Mouse (Mus musculus) gastrocnemius, postnatal 4 days (tissue): Measurements from ENCODE around the gene Shank2. TPM values are rescaled to one million over a fixed set of nuclear protein-coding genes. Genes with fewer than 3 reads are reported as not detected.

Source experiments
- DNase-seq, 2 experiments: peaks; one replicate each; pipeline ENCODE4 v3.0.0; 2021 to 2022; ENCODE audit warnings: low spot score in 2 of 2, mixed read lengths in 2 of 2
- total RNA-seq, 2 experiments: library from RNA; stranded (reverse); gene quantifications; 2 replicates each; pipeline ENCODE4 v1.2.3; 2021

Gene Shank2
- total RNA-seq, 2 experiments from 2014 or later: 0.52 to 0.88 TPM

- DNase-seq: no peak
These were observed 100.7 kb downstream of the Shank2 start for GRCm38 (mm10) chr7:144102222-144102980.

GRCm38 (mm10) chr7:144105952-144106351 lies 104.2 kb downstream of the Shank2 start:
- no peak for DNase-seq

- DNase-seq: no peak
These were observed 104.8 kb downstream of the Shank2 start for GRCm38 (mm10) chr7:144106352-144107011.

GRCm38 (mm10) chr7:144108141-144108540 lies 106.4 kb downstream of the Shank2 start:
- no peak for DNase-seq

GRCm38 (mm10) chr7:144111026-144111604 lies 109.4 kb downstream of the Shank2 start:
- DNase-seq: no peak

- DNase-seq: no peak
These were observed 110.3 kb downstream of the Shank2 start for GRCm38 (mm10) chr7:144111981-144112380.

GRCm38 (mm10) chr7:144114230-144114629 lies 112.5 kb downstream of the Shank2 start:
- DNase-seq: no peak

- DNase-seq: no peak
These were observed 117.8 kb downstream of the Shank2 start for GRCm38 (mm10) chr7:144119562-144119961.

GRCm38 (mm10) chr7:144132699-144133387 lies 131.1 kb downstream of the Shank2 start:
- DNase-seq: no peak

- DNase-seq: no peak
These were observed 131.8 kb downstream of the Shank2 start for GRCm38 (mm10) chr7:144133388-144133998.

- DNase-seq: no peak
These were observed 133.0 kb downstream of the Shank2 start for GRCm38 (mm10) chr7:144134699-144135098.

GRCm38 (mm10) chr7:144137827-144138226 lies 136.1 kb downstream of the Shank2 start:
- no peak for DNase-seq

- DNase-seq: no peak
These were observed 136.7 kb downstream of the Shank2 start for GRCm38 (mm10) chr7:144138476-144138875.

GRCm38 (mm10) chr7:144139691-144140090 lies 138.0 kb downstream of the Shank2 start:
- DNase-seq: no peak

- no peak for DNase-seq
These were observed 138.7 kb downstream of the Shank2 start for GRCm38 (mm10) chr7:144140470-144140869.

- DNase-seq: no peak
These were observed 140.3 kb downstream of the Shank2 start for GRCm38 (mm10) chr7:144142036-144142435.

- DNase-seq: no peak
These were observed 142.2 kb downstream of the Shank2 start for GRCm38 (mm10) chr7:144143941-144144340.

GRCm38 (mm10) chr7:144148111-144148510 lies 146.4 kb downstream of the Shank2 start:
- DNase-seq: no peak

GRCm38 (mm10) chr7:144153124-144153523 lies 151.4 kb downstream of the Shank2 start:
- no peak for DNase-seq

GRCm38 (mm10) chr7:144153682-144154081 lies 152.0 kb downstream of the Shank2 start:
- DNase-seq: no peak

- DNase-seq: no peak
These were observed 156.2 kb downstream of the Shank2 start for GRCm38 (mm10) chr7:144157936-144158335.
